Mouse (Mus musculus) embryonic facial prominence, embryonic 12.5 days (tissue): ENCODE data around the gene Unc5cl. TPM values are rescaled to one million over a fixed set of nuclear protein-coding genes. Genes with fewer than 3 reads are reported as not detected.

Experiments used
- polyA plus RNA-seq: library from polyadenylated mRNA; unstranded; fragments of >200 nt; fragmentation: Nextera tagmentation; extraction: Ambion mirVana; gene quantifications from 2 replicates; pipeline ENCODE4 v1.2.1, GENCODE M21; 2016

Unc5cl gene
- polyA plus RNA-seq, 1 experiment from 2014 or later = 0.47 TPM

Other genes starting within 250 kb of the Unc5cl start
- gene Trem1, start 222.1 kb upstream of the Unc5cl start, polyA plus RNA-seq = 0.06 and 0.08 TPM in 2 replicates
- gene Trem3, start 207.1 kb upstream of the Unc5cl start, polyA plus RNA-seq = not detected in 2 replicates
- 0.12 and 0.29 TPM in 2 replicates for gene Treml4, start 190.6 kb upstream of the Unc5cl start, polyA plus RNA-seq
- 0.23 and 0.80 TPM in 2 replicates for gene Treml2, start 155.4 kb upstream of the Unc5cl start, polyA plus RNA-seq
- gene B430306N03Rik, start 138.8 kb upstream of the Unc5cl start, polyA plus RNA-seq = 0.50 TPM in 1 of 2 replicates, not detected in the other
- gene Trem2, start 108.5 kb upstream of the Unc5cl start, polyA plus RNA-seq = 2.8 and 3.6 TPM in 2 replicates
- 1.9 and 3.2 TPM in 2 replicates for gene Treml1, start 95.0 kb upstream of the Unc5cl start, polyA plus RNA-seq
- gene Nfya, start 45.0 kb upstream of the Unc5cl start, polyA plus RNA-seq = 19.6 and 19.9 TPM in 2 replicates
- 57.1 and 64.0 TPM in 2 replicates for gene Oard1, start 44.9 kb upstream of the Unc5cl start, polyA plus RNA-seq
- 3.4 and 5.7 TPM in 2 replicates for gene Apobec2, start 22.0 kb upstream of the Unc5cl start, polyA plus RNA-seq
- 0.89 and 1.5 TPM in 2 replicates for gene Tspo2, start 3.4 kb upstream of the Unc5cl start, polyA plus RNA-seq